In genomic region chr5:132391831-132392763, GRCm38 (mm10) we compare ENCODE assay signal across 15 mouse cellular contexts.
DNase-seq lines count a peak whose midpoint lies in the region; ATAC-seq lines count a peak whose summit lies in the region.
"Had no signal": no experiment of that assay in that cellular context is flagged by ENCODE, and none has a peak within 500 bp of the region (broad histone marks: within the 10 kb centered on the region; RNA-seq: fewer than 3 reads in every experiment).

No protein-coding gene starts in this region.

- H3K4me3 ChIP-seq in heart, embryonic 10.5 days = no peak overlapping the region
- no peak overlapping the region for H3K4me3 ChIP-seq in neural tube, embryonic 15.5 days (replicated peaks)
- H3K4me3 ChIP-seq in kidney, embryonic 16.5 days (ENCODE audit: low read length) = no peak overlapping the region
- H3K4me3 ChIP-seq: erythroblast, embryonic 14.5 days; heart, embryonic 15.5 days; myocyte had no signal

- peak overlapping the region; percentile 15; the same call in 1 of the 2 replicates for H3K4me2 ChIP-seq in neural tube, embryonic 15.5 days
- peak overlapping the region; percentile 20; the same call in 1 of the 2 replicates for H3K4me2 ChIP-seq in kidney, embryonic 16.5 days (replicated peaks; ENCODE audit: low read depth, low read length)
- H3K4me2 ChIP-seq: heart, embryonic 15.5 days had no signal

- H3K4me1 ChIP-seq in heart, embryonic 10.5 days = peaks cover 20% of the 10 kb centered on the region
- peaks cover 12% of the 10 kb centered on the region; the same call in 1 of the 2 replicates for H3K4me1 ChIP-seq in neural tube, embryonic 15.5 days
- H3K4me1 ChIP-seq in kidney, embryonic 16.5 days (ENCODE audit: insufficient read depth, low read length) = peaks cover 14% of the 10 kb centered on the region; the same call in 1 of the 2 replicates

- WGBS in heart, embryonic 10.5 days = 66% methylated on average over 14 of the region's 14 CpGs
- 45% methylated on average over 14 of the region's 14 CpGs for WGBS in neural tube, embryonic 15.5 days
- 32% methylated on average over 14 of the region's 14 CpGs for WGBS in kidney, embryonic 16.5 days

- H3K27ac ChIP-seq in heart, embryonic 10.5 days = no peak overlapping the region
- H3K27ac ChIP-seq in neural tube, embryonic 15.5 days (replicated peaks) = no peak overlapping the region
- H3K27ac ChIP-seq in kidney, embryonic 16.5 days (ENCODE audit: low read length) = 0 out of 2 replicates have a peak overlapping the region, but pooled peaks have one; percentile 35
- H3K27ac ChIP-seq: heart, embryonic 15.5 days had no signal

- no peaks in the 10 kb centered on the region for H3K9me3 ChIP-seq in heart, embryonic 10.5 days
- no peaks in the 10 kb centered on the region for H3K9me3 ChIP-seq in neural tube, embryonic 15.5 days (replicated peaks)
- H3K9me3 ChIP-seq in kidney, embryonic 16.5 days (ENCODE audit: low read length) = no peaks in the 10 kb centered on the region
- H3K9me3 ChIP-seq: heart, embryonic 15.5 days had no signal

- no peaks in the 10 kb centered on the region for H3K36me3 ChIP-seq in heart, embryonic 10.5 days
- no peaks in the 10 kb centered on the region for H3K36me3 ChIP-seq in neural tube, embryonic 15.5 days
- no peaks in the 10 kb centered on the region for H3K36me3 ChIP-seq in kidney, embryonic 16.5 days (ENCODE audit: insufficient read depth, low read length)
- H3K36me3 ChIP-seq: heart, embryonic 15.5 days had no signal

- no peaks in the 10 kb centered on the region for H3K27me3 ChIP-seq in heart, embryonic 10.5 days (ENCODE audit: insufficient read depth, poor library complexity, severe bottlenecking)
- H3K27me3 ChIP-seq in neural tube, embryonic 15.5 days (replicated peaks) = no peaks in the 10 kb centered on the region
- H3K27me3 ChIP-seq in kidney, embryonic 16.5 days (ENCODE audit: insufficient read depth, low read length) = no peaks in the 10 kb centered on the region
- H3K27me3 ChIP-seq: heart, embryonic 15.5 days had no signal

- ATAC-seq in neural tube, embryonic 15.5 days (ENCODE audit: low FRiP score) = no peak
- ATAC-seq in kidney, embryonic 16.5 days (ENCODE audit: low FRiP score, low TSS enrichment) = peak; percentile 67; the same call in 1 of the 2 replicates
- ATAC-seq in inflammation-experienced regulatory T-cells, adult 6 months = no peak
- ATAC-seq: intestine, embryonic 16.5 days had no signal

- H3K9ac ChIP-seq in neural tube, embryonic 15.5 days (replicated peaks) = no peak overlapping the region
- H3K9ac ChIP-seq in kidney, embryonic 16.5 days (replicated peaks; ENCODE audit: low read length) = no peak overlapping the region
- H3K9ac ChIP-seq: heart, embryonic 15.5 days had no signal

- DNase-seq in heart, adult 11 months = peak; percentile 30
- no peak for DNase-seq in heart, embryonic 10.5 days (ENCODE audit: low spot score)
- DNase-seq in neural tube, embryonic 10.5 days (ENCODE audit: extremely low spot score, low spot score) = no peak
- no peak for DNase-seq in adipocyte (ENCODE audit: low spot score)
- DNase-seq: cerebellum, postnatal 14 days; gastrocnemius, postnatal 14 days; left cerebral cortex, postnatal 4 days; thymus, adult 18-20 months had no signal
